Mouse (Mus musculus) erythroblast, embryonic 14.5 days (primary cell): ENCODE results near the gene Cldn3.

Experiments used
- GATA1 ChIP-seq: IDR thresholded peaks from 2 replicates; pipeline ENCODE4 v1.6.1; 2012; ENCODE audit warnings: low read length, inconsistent platforms, mixed read lengths
- TAL1 ChIP-seq: IDR thresholded peaks from 3 replicates; pipeline ENCODE4 v1.6.1; 2012; ENCODE audit warnings: low read length, inconsistent platforms, mixed read lengths

DNA sequence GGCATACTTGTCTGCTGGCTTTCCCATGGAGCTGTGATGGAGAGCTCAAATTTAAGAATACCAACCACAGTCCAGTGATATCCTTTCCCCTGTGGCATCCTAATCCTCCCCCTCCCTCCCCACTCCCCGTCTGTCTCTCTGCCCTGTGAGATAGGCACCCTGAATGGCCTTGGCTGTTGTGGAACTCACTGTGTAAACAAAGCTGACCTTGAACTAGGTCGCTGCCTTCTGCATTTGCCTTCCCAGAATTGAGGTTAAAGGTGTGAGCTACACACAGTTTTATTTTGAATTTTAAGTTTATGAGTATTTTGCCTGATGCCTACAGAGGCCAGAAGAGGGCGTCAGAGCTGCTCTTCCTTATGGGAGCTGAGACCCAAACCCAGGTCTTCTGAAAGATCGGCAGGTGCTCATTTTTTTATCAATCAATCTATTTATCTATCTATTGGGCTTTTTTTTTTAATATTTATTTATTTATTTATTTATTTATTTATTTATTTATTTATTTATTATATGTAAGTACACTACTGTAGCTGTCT lies 30.3 kb downstream of the Cldn3 start:
- TF ChIP-seq TAL1: no peak
- no peak for TF ChIP-seq GATA1
